Mouse (Mus musculus): ENCODE measurements around the gene Glis3. TPM values are rescaled to one million over a fixed set of nuclear protein-coding genes. Genes with fewer than 3 reads are reported as not detected.

Glis3 gene
- total RNA-seq, 2 experiments from 2014 or later = 1.6 TPM

- no peak for DNase-seq (ENCODE audit: low spot score)
- intact Hi-C loops (cut with DNase I) = no loop called here
Measured at GRCm38 (mm10) chr19:28608747-28609146, 71.1 kb downstream of the Glis3 start.

- intact Hi-C loops (cut with DNase I) = no loop called here
Measured at GRCm38 (mm10) chr19:28608277-28608676, 71.6 kb downstream of the Glis3 start.

GRCm38 (mm10) chr19:28600866-28601265 is 79.0 kb downstream of the Glis3 start:
- DNase-seq (ENCODE audit: low spot score) = no peak
- intact Hi-C loops (cut with DNase I) = no loop called here

More at GRCm38 (mm10) chr19:28608277-28608676, 71.6 kb downstream of the Glis3 start:
- DNase-seq (ENCODE audit: low spot score) = no peak

GRCm38 (mm10) chr19:28594215-28594614 is 85.7 kb downstream of the Glis3 start:
- intact Hi-C loops (cut with DNase I) = no loop called here
- DNase-seq (ENCODE audit: low spot score) = no peak

GRCm38 (mm10) chr19:28592981-28593380 is 86.9 kb downstream of the Glis3 start:
- no peak for DNase-seq (ENCODE audit: low spot score)
- intact Hi-C loops (cut with DNase I) = no loop called here

GRCm38 (mm10) chr19:28591736-28592477 is 88.0 kb downstream of the Glis3 start:
- DNase-seq (ENCODE audit: low spot score) = no peak
- intact Hi-C loops (cut with DNase I) = no loop called here

- DNase-seq (ENCODE audit: low spot score) = no peak
- intact Hi-C loops (cut with DNase I) = no loop called here
Measured at GRCm38 (mm10) chr19:28580499-28580898, 99.4 kb downstream of the Glis3 start.

GRCm38 (mm10) chr19:28579724-28580375 is 100.0 kb downstream of the Glis3 start:
- intact Hi-C loops (cut with DNase I) = no loop called here
- DNase-seq (ENCODE audit: low spot score) = no peak

- DNase-seq (ENCODE audit: low spot score) = no peak
- intact Hi-C loops (cut with DNase I) = no loop called here
Measured at GRCm38 (mm10) chr19:28577023-28577422, 102.9 kb downstream of the Glis3 start.

- DNase-seq (ENCODE audit: low spot score) = no peak
- intact Hi-C loops (cut with DNase I) = no loop called here
Measured at GRCm38 (mm10) chr19:28576619-28577018, 103.3 kb downstream of the Glis3 start.

- no peak for DNase-seq (ENCODE audit: low spot score)
- intact Hi-C loops (cut with DNase I) = no loop called here
Measured at GRCm38 (mm10) chr19:28573641-28574040, 106.2 kb downstream of the Glis3 start.

- intact Hi-C loops (cut with DNase I) = no loop called here
- no peak for DNase-seq (ENCODE audit: low spot score)
Measured at GRCm38 (mm10) chr19:28569856-28570255, 110.0 kb downstream of the Glis3 start.

- intact Hi-C loops (cut with DNase I) = no loop called here
- no peak for DNase-seq (ENCODE audit: low spot score)
Measured at GRCm38 (mm10) chr19:28567100-28567499, 112.8 kb downstream of the Glis3 start.

- intact Hi-C loops (cut with DNase I) = no loop called here
- no peak for DNase-seq (ENCODE audit: low spot score)
Measured at GRCm38 (mm10) chr19:28566554-28566953, 113.3 kb downstream of the Glis3 start.

GRCm38 (mm10) chr19:28561697-28562002 is 118.2 kb downstream of the Glis3 start:
- DNase-seq (ENCODE audit: low spot score) = no peak
- intact Hi-C loops (cut with DNase I) = no loop called here

- intact Hi-C loops (cut with DNase I) = no loop called here
- no peak for DNase-seq (ENCODE audit: low spot score)
Measured at GRCm38 (mm10) chr19:28560801-28561696, 118.8 kb downstream of the Glis3 start.

GRCm38 (mm10) chr19:28559836-28560235 is 120.0 kb downstream of the Glis3 start:
- intact Hi-C loops (cut with DNase I) = no loop called here
- DNase-seq (ENCODE audit: low spot score) = no peak

- intact Hi-C loops (cut with DNase I) = no loop called here
- no peak for DNase-seq (ENCODE audit: low spot score)
Measured at GRCm38 (mm10) chr19:28559400-28559799, 120.5 kb downstream of the Glis3 start.

- intact Hi-C loops (cut with DNase I) = no loop called here
- no peak for DNase-seq (ENCODE audit: low spot score)
Measured at GRCm38 (mm10) chr19:28558661-28559060, 121.2 kb downstream of the Glis3 start.

- intact Hi-C loops (cut with DNase I) = no loop called here
- DNase-seq (ENCODE audit: low spot score) = no peak
Measured at GRCm38 (mm10) chr19:28557559-28558328, 122.1 kb downstream of the Glis3 start.

Data from heart, postnatal 25 days (tissue).